Mouse (Mus musculus) forelimb bud, embryonic 11.5 days (tissue): ENCODE data around the gene Ulk4.
"Not testable (repeated sequence)": the region's sequence is repeated elsewhere in the genome, so short reads cannot be mapped to it uniquely, and the experiment has no call there.

Experiments
- DNase-seq: peaks from one replicate; pipeline ENCODE4 v3.0.0-alpha.2; 2012; ENCODE audit warnings: low read depth, low spot score

Ulk4 gene

DNA sequence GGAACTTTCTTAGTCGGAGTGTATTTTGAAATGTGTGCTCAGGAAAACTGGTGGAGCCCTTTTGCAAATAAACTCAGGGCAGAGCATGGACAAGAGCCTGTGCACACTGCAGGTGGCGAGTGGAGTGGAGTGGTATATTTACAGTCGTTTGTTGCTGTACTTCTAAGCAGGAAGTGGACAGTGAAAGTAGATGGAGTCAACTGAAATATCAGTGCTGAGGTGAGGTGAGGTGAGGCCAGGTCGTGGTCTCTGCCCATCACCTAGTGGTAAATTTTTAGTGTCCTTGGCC is 341.4 kb downstream of the Ulk4 start:
- no peak for DNase-seq

DNA sequence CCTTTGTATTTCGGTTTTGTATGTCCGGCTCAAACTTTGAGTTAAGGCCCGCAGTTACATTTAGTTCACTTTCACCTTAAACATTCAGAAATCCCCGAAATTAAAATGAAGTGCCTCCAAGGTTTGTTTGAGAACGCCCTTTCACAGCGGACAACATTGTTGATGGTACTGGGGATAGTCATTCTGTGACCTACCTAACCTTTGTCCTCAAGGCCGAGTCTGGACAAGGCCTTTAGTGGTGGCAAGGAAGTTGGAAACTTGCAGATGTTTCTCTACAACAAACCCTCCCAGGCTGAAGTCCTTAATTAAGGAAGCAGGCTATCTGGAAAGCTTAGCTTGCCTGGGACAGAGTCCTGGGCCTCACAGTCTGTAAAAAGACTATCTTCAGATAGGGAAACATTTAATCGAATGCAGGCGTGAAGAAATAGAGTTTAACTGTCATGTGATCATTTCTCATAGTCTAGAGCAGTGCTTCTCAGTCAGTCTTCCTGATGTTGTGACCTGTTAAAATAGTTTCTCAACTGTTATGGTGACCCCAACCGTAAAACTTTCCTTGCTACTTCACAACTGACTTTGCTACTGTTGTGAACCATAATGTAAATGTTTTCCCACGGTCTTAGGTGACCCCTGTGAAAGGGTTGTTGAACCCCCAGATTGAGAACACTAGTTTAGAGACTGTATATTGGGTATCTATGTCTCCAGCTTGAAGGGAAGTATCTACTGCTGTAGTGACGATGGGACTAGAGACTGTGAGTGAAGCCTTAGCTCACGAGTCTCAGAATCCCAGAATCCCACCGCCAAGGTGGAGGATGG is 342.0 kb downstream of the Ulk4 start:
- no peak for DNase-seq

- peak; percentile 61 for DNase-seq
Measured at GRCm38 (mm10) chr9:120933886-120934758, 342.9 kb downstream of the Ulk4 start.

GRCm38 (mm10) chr9:120933587-120933885 is 343.5 kb downstream of the Ulk4 start:
- DNase-seq, result no peak

- peak; percentile 96 for DNase-seq
Measured at GRCm38 (mm10) chr9:120932797-120933586, 344.0 kb downstream of the Ulk4 start.

- DNase-seq, result no peak
Measured at GRCm38 (mm10) chr9:120932371-120932770, 344.6 kb downstream of the Ulk4 start.

DNA sequence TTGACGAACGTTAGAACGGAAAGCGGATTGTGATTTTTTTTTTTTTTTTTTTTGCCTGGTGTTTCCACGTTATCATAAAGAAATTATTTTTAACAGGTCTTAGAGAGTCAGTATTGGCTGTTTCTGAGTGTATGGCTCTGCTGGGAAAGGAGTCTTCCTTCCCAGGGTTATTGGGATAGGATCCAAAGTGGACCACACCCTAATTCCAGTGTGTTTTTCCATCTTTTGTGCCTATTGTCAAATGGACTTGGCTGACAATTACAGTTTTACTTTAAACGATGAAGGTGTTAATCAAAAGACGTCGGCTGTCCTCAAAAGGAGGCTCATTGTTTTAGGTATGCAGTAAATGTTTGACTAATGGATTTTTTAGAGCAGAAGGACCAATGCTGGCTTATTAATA is 346.2 kb downstream of the Ulk4 start:
- DNase-seq, result no peak

DNA sequence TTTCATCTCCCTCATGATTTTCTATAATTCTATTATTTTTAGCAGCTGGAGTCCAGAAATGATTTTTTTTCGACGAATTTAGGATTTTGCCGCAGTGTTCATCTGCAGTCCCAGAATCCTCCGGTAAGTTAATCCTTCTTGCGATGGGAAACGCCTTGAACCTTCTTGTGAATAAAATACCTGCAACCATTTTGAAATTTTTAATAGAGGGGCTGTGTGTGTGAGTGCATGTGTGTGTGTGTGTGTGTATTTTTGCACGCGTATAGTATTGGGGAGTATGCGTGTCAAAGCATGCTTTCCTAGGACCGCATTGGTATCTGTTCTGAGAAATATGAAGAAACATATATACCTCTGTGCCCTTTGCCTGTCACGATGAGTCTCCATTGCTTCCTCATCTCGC is 347.0 kb downstream of the Ulk4 start:
- no peak for DNase-seq

DNA sequence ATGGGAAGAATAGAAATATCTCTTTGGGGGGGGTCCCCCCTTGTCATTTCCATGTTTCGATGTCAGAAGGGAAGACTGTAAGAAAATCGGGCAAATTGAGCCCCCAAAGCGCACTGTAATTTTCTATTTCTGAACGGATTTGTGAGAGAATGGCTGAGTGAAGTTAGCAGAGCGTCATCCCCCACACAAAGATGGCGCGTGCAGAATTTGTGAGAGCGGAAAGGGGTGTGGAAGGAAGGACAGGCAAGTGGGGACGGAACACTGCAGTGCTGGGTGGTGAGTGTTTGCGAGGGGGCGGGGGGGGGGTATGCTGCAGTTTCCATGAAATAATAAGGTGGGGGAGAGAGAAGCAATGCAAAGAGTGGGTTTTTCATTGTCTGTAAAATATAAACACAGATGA is 347.9 kb downstream of the Ulk4 start, which contains the start of gene Ctnnb1:
Gene Ctnnb1 (plus strand): TSS at position 136 of the 400 bp plus-strand sequence.
- no peak for DNase-seq

GRCm38 (mm10) chr9:120926939-120927606 is 349.9 kb downstream of the Ulk4 start:
- no peak for DNase-seq

DNA sequence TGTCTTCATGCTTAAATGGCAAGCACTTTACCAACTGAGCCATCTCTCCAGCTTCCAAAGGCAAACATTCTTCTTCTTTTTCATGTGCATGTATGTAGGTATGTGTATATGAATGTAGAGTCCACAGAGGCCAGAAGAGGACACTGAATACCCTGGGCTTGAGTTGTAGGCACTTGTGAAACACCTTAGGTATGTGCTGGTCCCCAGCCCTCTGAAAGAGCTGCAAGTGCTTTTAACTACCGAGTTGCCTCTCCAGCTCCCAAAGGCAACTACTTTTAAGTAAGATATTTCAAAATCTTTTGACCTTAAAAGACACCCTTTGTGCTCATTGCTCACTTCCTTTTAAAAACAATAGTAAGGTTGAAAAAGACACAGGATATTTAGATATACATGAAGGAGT is 350.9 kb downstream of the Ulk4 start:
- DNase-seq, result no peak

- DNase-seq, result no peak
Measured at GRCm38 (mm10) chr9:120919130-120919529, 357.9 kb downstream of the Ulk4 start.

GRCm38 (mm10) chr9:120918642-120919041 is 358.4 kb downstream of the Ulk4 start:
- no peak for DNase-seq

DNA sequence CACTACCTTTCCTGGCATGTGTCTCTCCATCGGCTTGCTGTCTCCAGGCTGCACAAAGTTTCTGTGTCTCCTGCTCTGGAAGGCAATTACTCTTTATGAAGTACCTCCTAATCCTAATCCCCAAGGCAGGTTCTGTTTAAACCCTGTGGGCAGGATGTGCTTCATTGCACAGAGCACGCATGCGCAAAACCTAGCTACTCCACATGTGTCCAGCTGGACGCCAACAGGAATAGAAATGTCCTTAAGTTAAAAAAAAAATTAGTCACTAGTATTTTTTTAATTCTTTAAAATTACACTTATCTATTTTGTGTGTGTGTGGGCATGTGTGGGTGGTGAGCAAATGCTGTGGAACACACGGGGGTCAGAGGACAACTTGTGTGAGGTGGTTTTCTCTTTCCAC is 358.8 kb downstream of the Ulk4 start:
- no peak for DNase-seq

GRCm38 (mm10) chr9:120917619-120918018 is 359.4 kb downstream of the Ulk4 start:
- DNase-seq, result not testable (repeated sequence)

- DNase-seq, result no peak
Measured at GRCm38 (mm10) chr9:120914877-120915459, 362.0 kb downstream of the Ulk4 start.

- DNase-seq, result no peak
Measured at GRCm38 (mm10) chr9:120914429-120914828, 362.6 kb downstream of the Ulk4 start.

DNA sequence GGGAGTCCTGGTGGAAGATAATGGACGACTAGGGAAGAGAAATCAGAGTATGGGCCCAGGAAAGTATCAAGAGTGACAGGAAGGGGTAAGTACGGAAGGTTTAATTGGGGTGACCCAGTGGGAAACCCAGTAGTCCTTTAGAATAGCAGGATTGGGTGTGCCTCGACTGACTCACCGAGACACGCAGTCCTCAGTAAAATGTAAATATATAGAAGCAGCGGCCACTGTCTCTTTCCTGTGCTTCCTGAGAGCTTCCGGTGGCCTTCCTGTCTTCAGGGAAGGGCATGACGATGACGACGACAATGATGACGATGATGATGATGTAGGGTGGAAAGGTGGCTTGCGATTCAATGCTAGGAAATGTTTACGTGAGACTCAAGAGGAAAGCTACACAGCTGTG is 363.8 kb downstream of the Ulk4 start:
- no peak for DNase-seq

DNA sequence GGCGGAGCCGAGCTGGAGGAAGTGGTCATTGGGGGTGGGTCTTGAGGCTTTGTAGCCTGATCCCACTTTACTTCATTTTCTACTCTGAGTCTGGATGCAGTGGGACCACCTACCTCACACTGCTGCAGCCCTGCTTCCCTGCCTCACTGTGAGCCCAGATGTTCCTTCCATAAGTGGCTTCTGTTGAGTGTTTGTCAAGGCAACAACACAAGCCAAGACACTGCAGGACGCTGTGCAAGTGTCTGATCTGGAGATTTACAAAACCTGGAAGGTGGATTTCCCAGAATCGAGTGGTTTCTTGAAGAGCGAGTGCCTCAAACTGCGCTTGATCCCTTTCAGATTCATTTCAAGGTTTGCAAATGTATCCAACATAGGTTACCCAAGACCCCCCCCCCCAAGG is 368.5 kb downstream of the Ulk4 start:
- DNase-seq, result peak; percentile 28
